Mouse (Mus musculus) forebrain, embryonic 11.5 days (tissue): ENCODE data around the gene P3h2. TPM values are rescaled to one million over a fixed set of nuclear protein-coding genes. Genes with fewer than 3 reads are reported as not detected.
A peak's percentile ranks its signal among the peaks of the same experiment; 100 is the strongest.

Source experiments
- ATAC-seq: fragments of 200-750 bp; cut with Nextera tagmentation; replicated peaks from 2 replicates; pipeline ENCODE4 v1.8.0; 2017; ENCODE audit warnings: moderate TSS enrichment; ENCODE audit not compliant: low FRiP score
- DNase-seq: peaks from one replicate; pipeline ENCODE4 v3.0.0-alpha.2; 2017; ENCODE audit warnings: low spot score
- H3K27ac ChIP-seq: fragments of 300-500 bp; sonication (generic); 2 replicates; pipeline ENCODE4 v1.5.1; 2014; ENCODE audit warnings: low read depth, low read length
- H3K27me3 ChIP-seq: fragments of 300-500 bp; sonication (generic); 2 replicates; pipeline ENCODE4 v1.6.1; 2014; ENCODE audit warnings: mild to moderate bottlenecking, low read length, mixed read lengths; ENCODE audit not compliant: control insufficient read depth, insufficient read depth
- H3K36me3 ChIP-seq: fragments of 300-500 bp; sonication (generic); 2 replicates; pipeline ENCODE4 v1.6.1; 2014; ENCODE audit warnings: mild to moderate bottlenecking, low read length, moderate library complexity, mixed read lengths; ENCODE audit not compliant: control insufficient read depth, insufficient read depth
- H3K4me1 ChIP-seq: fragments of 300-500 bp; sonication (generic); replicated peaks from 2 replicates; pipeline ENCODE4 v1.6.1; 2014; ENCODE audit warnings: low read length, mixed read lengths; ENCODE audit not compliant: control insufficient read depth, insufficient read depth
- H3K4me2 ChIP-seq: fragments of 300-500 bp; sonication (generic); 2 replicates; pipeline ENCODE4 v1.6.1; 2014; ENCODE audit warnings: low read depth, mild to moderate bottlenecking, low read length, moderate library complexity, mixed read lengths; ENCODE audit not compliant: severe bottlenecking
- H3K4me3 ChIP-seq: fragments of 300-500 bp; sonication (generic); 2 replicates; pipeline ENCODE4 v1.5.1; 2014; ENCODE audit warnings: low read depth, low read length
- H3K9ac ChIP-seq: fragments of 300-500 bp; sonication (generic); 2 replicates; pipeline ENCODE4 v1.6.1; 2014; ENCODE audit warnings: low read length
- H3K9me3 ChIP-seq: fragments of 300-500 bp; sonication (generic); 2 replicates; pipeline ENCODE4 v1.6.1; 2016; ENCODE audit warnings: low read length, mixed read lengths; ENCODE audit not compliant: control insufficient read depth
- WGBS: fragments of 180-500 bp; shearing (Covaris S2); extraction: QIAGEN DNeasy Blood & Tissue Kit; methylation state at CpG from one replicate; pipeline ENCODE4 v1.1.7; 2014; 5-methylcytosine and 5-hydroxymethylcytosine counted together
- polyA plus RNA-seq: library from polyadenylated mRNA; unstranded; fragments of >200 nt; fragmentation: Nextera tagmentation; extraction: Ambion mirVana; gene quantifications from 2 replicates; pipeline ENCODE4 v1.2.1, GENCODE M21; 2014

Gene P3h2
- 3.3 and 4.7 TPM in 2 replicates for polyA plus RNA-seq

- H3K9ac ChIP-seq: peak within 1 kb of the TSS; percentile 70
- H3K27me3 ChIP-seq: no peaks in the 10 kb centered on the region
- H3K4me2 ChIP-seq: peak within 1 kb of the TSS; percentile 81
- H3K36me3 ChIP-seq: no peaks in the 10 kb centered on the region
- peak; percentile 84 for DNase-seq
- WGBS: under 1% methylated on average over 81 of the region's 101 CpGs
- H3K4me1 ChIP-seq: peaks cover 5% of the 10 kb centered on the region
- ATAC-seq: peak; percentile 91
- H3K4me3 ChIP-seq: peak within 1 kb of the TSS; percentile 65
- no peak within 1 kb of the TSS for H3K27ac ChIP-seq
- H3K9me3 ChIP-seq: no peaks in the 10 kb centered on the region
Measured at GRCm38 (mm10) chr16:26105115-26105974, at the start of gene P3h2. P3h2 (minus strand) TSS chr16:26105784.

- 85% methylated on average over 2 of the region's 2 CpGs for WGBS
- no peak overlapping the region for H3K9ac ChIP-seq
Measured at GRCm38 (mm10) chr16:26152258-26152657, 46.7 kb upstream of the P3h2 start.

GRCm38 (mm10) chr16:26150943-26151342 is 45.4 kb upstream of the P3h2 start:
- H3K9ac ChIP-seq: no peak overlapping the region
- H3K36me3 ChIP-seq: no peaks in the 10 kb centered on the region
- 89% methylated on average over 1 of the region's 1 CpGs for WGBS
- no peak overlapping the region for H3K4me3 ChIP-seq
- H3K4me1 ChIP-seq: no peaks in the 10 kb centered on the region
- DNase-seq (no peak), ATAC-seq (no peak)
- H3K9me3 ChIP-seq: no peaks in the 10 kb centered on the region
- H3K4me2 ChIP-seq: no peak overlapping the region
- no peak overlapping the region for H3K27ac ChIP-seq
- no peaks in the 10 kb centered on the region for H3K27me3 ChIP-seq

More at GRCm38 (mm10) chr16:26152258-26152657, 46.7 kb upstream of the P3h2 start:
- ATAC-seq (no peak), DNase-seq (no peak)
- Histone ChIP-seq H3K27me3 (no peaks in the 10 kb centered on the region), H3K9me3 (no peaks in the 10 kb centered on the region), H3K27ac (no peak overlapping the region), H3K36me3 (no peaks in the 10 kb centered on the region), H3K4me2 (no peak overlapping the region), H3K4me3 (no peak overlapping the region), H3K4me1 (no peaks in the 10 kb centered on the region)

- no peak overlapping the region for H3K9ac ChIP-seq
- no peaks in the 10 kb centered on the region for H3K9me3 ChIP-seq
- no peaks in the 10 kb centered on the region for H3K27me3 ChIP-seq
- no peak overlapping the region for H3K27ac ChIP-seq
- H3K4me1 ChIP-seq: no peaks in the 10 kb centered on the region
- 94% methylated on average over 1 of the region's 1 CpGs for WGBS
- no peak for DNase-seq
- H3K4me2 ChIP-seq: no peak overlapping the region
- no peak for ATAC-seq
- no peak overlapping the region for H3K4me3 ChIP-seq
- H3K36me3 ChIP-seq: no peaks in the 10 kb centered on the region
Measured at GRCm38 (mm10) chr16:26146853-26147252, 41.3 kb upstream of the P3h2 start.

- H3K9ac ChIP-seq: no peak overlapping the region
- DNase-seq: no peak
- WGBS: 72% methylated on average over 1 of the region's 1 CpGs
Measured at GRCm38 (mm10) chr16:26131126-26131525, 25.5 kb upstream of the P3h2 start.

GRCm38 (mm10) chr16:26106618-26107017 is 1.0 kb upstream of the P3h2 start:
- no peak overlapping the region for H3K9ac ChIP-seq
- DNase-seq (no peak), ATAC-seq (no peak)
- H3K27ac ChIP-seq: no peak overlapping the region
- 83% methylated on average over 5 of the region's 5 CpGs for WGBS
- H3K27me3 ChIP-seq: no peaks in the 10 kb centered on the region
- no peaks in the 10 kb centered on the region for H3K36me3 ChIP-seq
- H3K4me2 ChIP-seq: no peak overlapping the region
- peaks cover 5% of the 10 kb centered on the region for H3K4me1 ChIP-seq
- no peak overlapping the region for H3K4me3 ChIP-seq
- no peaks in the 10 kb centered on the region for H3K9me3 ChIP-seq

More at GRCm38 (mm10) chr16:26131126-26131525, 25.5 kb upstream of the P3h2 start:
- Histone ChIP-seq H3K27me3 (no peaks in the 10 kb centered on the region), H3K27ac (no peak overlapping the region), H3K9me3 (no peaks in the 10 kb centered on the region), H3K4me3 (no peak overlapping the region), H3K4me2 (no peak overlapping the region), H3K36me3 (no peaks in the 10 kb centered on the region), H3K4me1 (no peaks in the 10 kb centered on the region)
- ATAC-seq: no peak

GRCm38 (mm10) chr16:26106041-26106617 is 545 bp upstream of the P3h2 start:
- DNase-seq (no peak), ATAC-seq (peak; percentile 34)
- Histone ChIP-seq H3K27ac (no peak overlapping the region), H3K9ac (peak overlapping the region; percentile 70), H3K4me1 (peaks cover 5% of the 10 kb centered on the region), H3K4me2 (peak overlapping the region; percentile 81), H3K36me3 (no peaks in the 10 kb centered on the region), H3K4me3 (peak overlapping the region; percentile 65), H3K27me3 (no peaks in the 10 kb centered on the region), H3K9me3 (no peaks in the 10 kb centered on the region)
- 13% methylated on average over 5 of the region's 5 CpGs for whole genome bisulfite sequencing

GRCm38 (mm10) chr16:26104274-26104673 is 1.3 kb downstream of the P3h2 start:
- no peak overlapping the region for H3K27ac ChIP-seq

More at GRCm38 (mm10) chr16:26104274-26104673, 1.3 kb downstream of the P3h2 start:
- Histone ChIP-seq H3K9ac (no peak overlapping the region), H3K4me2 (peak overlapping the region; percentile 81), H3K27me3 (no peaks in the 10 kb centered on the region), H3K36me3 (no peaks in the 10 kb centered on the region), H3K4me1 (peaks cover 5% of the 10 kb centered on the region), H3K9me3 (no peaks in the 10 kb centered on the region), H3K4me3 (peak overlapping the region; percentile 65; the same call in 1 of the 2 replicates)
- WGBS: 49% methylated on average over 4 of the region's 4 CpGs
- DNase-seq (no peak), ATAC-seq (no peak)
